Mouse (Mus musculus) left cerebral cortex, postnatal 10 days (tissue): ENCODE measurements around the gene Ric3. TPM values are rescaled to one million over a fixed set of nuclear protein-coding genes. Genes with fewer than 3 reads are reported as not detected.
"Not testable (repeated sequence)": the region's sequence is repeated elsewhere in the genome, so short reads cannot be mapped to it uniquely, and the experiment has no call there.

Source experiments
- DNase-seq, 2 experiments: peaks; one replicate each; pipeline ENCODE4 v3.0.0; 2021 to 2022; ENCODE audit warnings: low spot score in 2 of 2, mixed read lengths in 1 of 2; ENCODE audit errors: extremely low spot score in 1 of 2
- intact Hi-C: fragments of 180-260 bp; cut with DNase I; formaldehyde crosslinking; loops from one replicate; pipeline ENCODE4 v1.15.1; 2025
- total RNA-seq, 2 experiments: library from RNA; stranded (reverse); gene quantifications; 2 replicates each; pipeline ENCODE4 v1.2.3; 2021

Ric3 gene
- 10 to 100 TPM; 50.0 to 53.7 TPM for total RNA-seq

DNA sequence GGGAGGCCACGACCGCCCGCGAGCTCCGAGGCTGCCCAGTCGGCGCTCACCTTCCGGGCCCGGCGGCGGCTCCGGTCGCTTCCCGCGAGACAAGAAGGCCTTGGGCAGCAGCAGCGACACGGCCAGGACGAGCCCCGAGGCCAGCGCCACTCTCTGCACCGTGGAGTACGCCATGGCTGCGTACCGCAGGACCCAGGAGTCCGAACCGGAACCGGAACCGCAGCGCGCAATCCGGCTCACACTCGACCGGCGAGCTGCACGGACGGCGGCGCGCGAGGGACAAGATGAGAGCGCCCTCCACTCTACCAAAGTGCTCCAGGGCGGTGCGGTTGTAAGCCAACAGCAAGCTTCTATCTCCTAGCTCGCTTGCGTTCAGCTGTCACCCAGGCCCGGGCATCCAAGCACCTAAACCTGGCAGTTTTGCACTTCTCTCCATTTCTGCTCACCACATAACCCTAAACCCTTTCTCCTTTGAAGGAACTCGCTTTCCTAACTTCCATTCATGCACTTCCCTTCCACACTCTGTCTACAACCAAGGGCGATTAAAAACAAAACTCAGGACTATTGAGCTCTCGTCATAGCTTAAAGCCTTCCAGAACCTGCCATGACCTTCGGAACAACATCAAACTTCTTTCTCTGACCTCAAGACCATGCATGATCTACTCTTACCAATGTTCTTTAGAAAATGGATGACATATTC is at the start of gene Ric3:
Ric3 (minus strand) TSS at position 219 of the 700 bp plus-strand sequence.
- peak; percentile 79 to 86 for DNase-seq
- intact Hi-C loops: no loop called here

DNA sequence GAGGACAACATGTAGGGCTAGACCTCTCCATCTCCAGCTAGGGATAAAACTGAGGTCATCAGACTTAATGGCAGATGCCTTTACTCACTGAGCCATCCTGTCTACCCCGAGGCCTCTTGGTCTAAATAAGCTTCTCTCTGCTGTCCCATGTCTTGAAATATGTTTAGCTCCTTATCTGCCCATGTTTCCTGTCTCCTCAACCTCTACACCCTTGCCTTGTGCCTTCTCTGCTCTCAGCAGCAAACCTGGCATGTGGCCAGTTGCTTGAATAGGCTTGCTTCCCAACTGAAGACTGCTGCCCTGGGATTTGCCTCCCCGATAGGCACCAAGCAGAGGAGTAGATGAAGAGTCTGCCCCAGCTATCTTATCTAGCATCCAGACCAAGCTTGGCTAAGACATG is 48.4 kb upstream of the Ric3 start:
- intact Hi-C loops: no loop called here
- DNase-seq: peak in 1 of 2 experiments; percentile 32

DNA sequence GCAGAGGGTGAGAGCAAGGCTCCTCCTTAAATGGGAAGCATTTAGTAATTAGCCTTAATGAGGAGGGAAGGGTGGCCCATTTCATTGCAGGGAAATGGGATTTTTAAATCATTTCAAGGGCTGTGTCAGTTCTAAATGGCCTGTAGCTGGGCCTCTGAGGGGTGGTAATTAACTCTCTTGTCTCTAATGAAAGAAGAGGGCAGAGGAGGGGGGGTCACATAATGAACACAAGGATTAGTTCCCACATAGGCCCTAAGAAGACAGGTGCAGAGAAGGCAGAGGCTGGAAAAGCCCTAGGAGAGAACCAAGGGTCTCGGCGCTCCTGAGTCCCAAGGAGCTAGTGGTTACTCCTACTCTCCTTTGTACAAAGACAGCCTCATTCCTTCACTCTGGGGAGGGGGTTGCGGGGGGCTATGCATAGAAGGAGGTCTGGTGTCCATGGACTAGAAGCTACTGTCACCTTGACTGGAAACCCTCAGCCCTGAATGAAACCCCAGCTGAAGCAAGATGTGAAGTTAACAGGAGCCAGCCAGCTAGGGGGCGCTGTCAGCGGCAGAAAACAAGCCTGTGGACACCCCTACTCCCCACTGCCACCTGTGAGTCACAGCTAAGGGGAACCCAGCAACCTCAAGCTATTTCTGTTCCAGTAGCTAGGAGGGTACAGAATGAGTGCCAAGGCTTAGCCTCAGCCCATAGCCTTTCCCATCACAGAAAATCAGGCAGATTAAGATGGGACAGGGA is 47.0 kb upstream of the Ric3 start:
- peak in 1 of 2 experiments; percentile 26 for DNase-seq
- intact Hi-C loops: no loop called here

DNA sequence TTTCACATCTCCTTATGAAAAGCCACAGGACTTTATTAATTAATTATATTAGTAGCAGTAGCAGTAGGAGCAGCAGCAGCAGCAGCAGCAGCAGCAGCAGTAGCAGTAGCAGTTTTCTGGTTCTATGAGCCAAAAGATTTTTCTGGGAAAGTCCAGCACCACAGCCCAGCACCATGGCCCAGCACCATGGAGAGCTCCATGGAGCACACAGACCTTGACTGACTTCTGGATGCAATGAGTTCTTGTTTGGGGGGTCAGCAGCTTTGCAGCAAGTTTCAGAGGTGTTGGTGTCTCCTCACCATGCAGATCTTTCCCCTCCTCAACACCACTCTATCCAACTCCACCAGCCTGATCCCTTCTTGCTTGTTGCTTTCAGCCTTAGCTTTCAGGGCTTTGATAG is 46.3 kb upstream of the Ric3 start:
- peak in 1 of 2 experiments; percentile 23 for DNase-seq
- intact Hi-C loops: no loop called here

DNA sequence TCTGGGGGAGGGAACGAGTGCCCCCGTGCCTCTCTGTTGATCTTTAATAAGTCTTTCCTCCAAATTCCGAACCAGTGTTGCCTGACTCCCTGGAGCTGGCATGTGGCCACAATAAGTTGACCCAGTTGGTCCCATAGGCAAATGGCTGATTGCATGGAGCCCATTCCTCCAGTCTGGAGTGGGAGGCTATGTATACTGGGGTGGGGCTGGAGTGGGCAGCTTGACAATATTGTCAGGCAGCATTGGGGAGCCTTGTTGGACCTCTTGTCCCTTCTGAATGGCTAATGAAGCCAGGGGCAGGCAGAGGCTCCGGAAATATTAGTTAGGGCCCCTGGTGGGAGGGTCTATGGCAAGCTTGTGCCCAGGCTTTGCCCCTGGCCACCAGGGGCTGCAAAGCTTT is 32.8 kb upstream of the Ric3 start:
- no peak for DNase-seq
- intact Hi-C loops: no loop called here

DNA sequence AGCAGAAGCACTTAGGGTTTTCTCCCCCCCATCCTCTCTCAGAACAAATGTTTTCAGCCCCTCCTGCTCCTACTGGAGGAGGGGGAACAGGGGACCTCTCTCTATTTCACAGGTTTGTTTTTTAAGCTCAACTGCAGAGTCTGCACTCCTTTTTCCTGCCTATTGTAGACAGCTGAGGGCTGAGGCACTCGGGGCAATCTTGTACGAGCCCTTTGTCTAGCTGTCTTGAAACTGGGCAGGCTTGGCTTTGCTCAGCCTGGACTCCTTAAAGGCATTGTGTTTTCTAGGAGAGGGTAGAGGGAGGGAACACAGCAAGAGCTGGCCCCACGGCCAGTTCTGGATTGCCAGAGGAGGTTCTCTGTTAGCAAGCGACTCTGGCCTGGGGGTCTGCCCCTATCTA is 32.4 kb upstream of the Ric3 start:
- intact Hi-C loops, DNase-seq: not testable (repeated sequence)

DNA sequence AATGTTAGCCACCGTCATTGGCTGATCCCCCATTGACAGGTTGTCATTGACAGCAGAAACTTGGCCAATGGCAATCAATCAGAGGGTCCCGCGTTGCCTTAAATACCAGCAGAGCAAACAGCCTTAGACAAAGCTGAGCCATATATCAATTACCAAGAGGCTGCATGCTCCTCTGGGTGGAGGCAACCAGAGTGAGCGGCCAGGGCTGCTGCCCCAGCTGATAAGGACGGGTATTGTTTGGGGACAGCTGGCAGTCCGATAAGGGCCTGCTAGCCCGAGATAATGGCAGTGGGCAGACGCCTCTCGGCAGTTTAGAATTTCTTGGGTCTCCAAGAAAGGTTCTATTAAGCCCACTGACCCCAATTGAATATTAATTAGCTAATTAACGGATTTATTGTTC is 31.8 kb upstream of the Ric3 start:
- DNase-seq: no peak
- intact Hi-C loops: no loop called here

DNA sequence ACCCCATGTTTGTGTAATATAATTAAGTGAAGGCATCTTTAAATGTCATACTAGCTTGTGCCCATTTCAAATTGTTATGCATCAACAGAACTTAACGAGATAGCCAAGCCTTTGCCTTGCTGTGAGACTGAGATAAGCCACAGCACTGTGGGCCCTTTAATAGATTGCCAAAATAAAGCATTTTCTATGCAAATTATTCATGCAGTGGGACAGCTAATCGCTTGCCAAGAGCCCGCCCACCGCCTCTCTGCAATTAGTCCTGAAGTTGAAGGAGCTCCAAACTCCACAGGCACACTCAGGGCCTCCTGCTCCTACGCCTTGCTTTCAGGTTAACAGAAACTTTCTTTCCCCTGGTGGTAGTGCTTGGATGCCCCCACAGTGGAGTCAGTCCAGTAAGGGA is 27.9 kb upstream of the Ric3 start:
- intact Hi-C loops: no loop called here
- DNase-seq: peak in 1 of 2 experiments; percentile 44

DNA sequence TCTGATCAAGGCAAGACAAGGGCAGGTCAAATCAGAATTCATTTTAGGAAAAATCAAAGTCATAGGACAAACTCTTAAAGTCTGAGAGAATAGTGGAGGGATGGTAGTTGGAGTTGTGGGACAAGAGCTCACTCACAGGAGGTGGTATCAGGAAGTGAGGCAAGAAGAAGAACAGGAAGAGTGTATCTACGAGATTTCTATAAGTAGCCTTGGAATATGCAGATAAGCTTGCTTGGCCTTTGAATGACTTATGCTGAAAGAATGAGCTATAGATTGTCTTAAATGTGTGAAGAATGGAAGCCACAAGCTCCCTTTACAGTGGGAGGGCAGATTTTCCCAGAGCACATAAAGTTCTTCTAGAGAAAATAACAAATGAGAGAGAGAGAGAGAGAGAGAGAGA is 21.8 kb upstream of the Ric3 start:
- intact Hi-C loops: no loop called here
- DNase-seq: no peak

DNA sequence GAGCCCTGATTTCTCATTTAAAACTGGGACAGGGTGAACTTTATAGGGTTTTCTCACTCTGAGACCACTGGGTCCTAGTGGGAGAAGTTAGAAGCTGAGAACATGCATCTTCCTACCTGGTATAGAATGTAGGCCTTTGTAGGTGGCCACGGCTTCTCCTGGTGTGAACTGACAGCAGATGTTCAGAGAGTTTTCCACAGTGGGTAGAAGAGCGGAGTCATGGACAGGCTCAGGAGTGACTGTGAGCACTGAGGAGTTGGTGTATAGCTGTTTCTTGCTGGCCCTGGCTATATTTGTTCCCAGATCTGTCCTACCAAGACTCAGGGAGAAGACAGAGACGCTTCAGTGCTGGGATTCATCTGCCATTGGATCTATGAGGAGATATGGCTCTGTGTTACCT is 18.0 kb upstream of the Ric3 start:
- DNase-seq: no peak
- intact Hi-C loops: no loop called here

DNA sequence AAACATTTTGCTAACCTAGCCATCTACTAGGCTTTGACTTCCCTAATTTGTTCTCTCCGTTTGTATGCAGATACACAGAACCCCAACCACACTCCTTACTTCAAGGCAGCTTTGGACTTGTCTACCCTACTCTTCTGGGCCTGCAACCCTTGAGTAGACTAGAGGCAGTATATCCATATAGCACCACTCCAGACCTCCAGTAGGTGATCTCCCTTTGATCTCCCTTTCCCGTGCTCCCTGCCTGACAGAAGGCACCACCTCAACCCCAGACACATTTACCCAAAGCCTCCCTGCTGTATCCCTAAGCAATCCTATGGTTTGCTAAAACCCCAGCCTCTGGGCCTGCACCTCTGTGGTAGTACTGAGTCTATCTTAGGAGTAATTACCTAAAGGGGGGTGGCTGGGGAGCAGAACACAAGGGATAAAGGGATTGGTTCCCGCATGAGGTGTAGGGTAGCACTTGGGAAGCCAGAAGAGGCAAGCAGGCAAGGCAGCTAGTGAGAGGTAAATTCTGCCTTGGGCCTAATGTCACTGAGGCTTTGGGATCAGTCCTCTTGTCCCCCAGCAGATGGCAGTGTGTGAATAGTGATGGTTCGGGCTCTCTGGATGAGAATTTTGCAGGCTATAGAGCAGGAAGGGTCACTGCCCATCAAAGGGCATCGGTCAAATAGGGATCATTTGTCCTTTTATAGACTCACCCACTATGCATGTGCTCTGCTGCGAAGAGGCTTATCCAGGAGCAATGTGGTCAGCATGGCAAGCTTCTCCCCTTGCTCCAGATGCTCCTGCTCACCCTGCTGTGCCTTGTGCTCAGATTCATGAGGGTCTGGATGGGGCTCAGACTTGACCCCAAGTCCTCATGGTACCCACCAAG is 15.3 kb upstream of the Ric3 start:
- peak; percentile 35 to 40 for DNase-seq
- intact Hi-C loops: loop anchor here (5.0 kb wide), 2 partner anchors 74 to 329 kb away; no protein-coding TSS in a partner anchor

DNA sequence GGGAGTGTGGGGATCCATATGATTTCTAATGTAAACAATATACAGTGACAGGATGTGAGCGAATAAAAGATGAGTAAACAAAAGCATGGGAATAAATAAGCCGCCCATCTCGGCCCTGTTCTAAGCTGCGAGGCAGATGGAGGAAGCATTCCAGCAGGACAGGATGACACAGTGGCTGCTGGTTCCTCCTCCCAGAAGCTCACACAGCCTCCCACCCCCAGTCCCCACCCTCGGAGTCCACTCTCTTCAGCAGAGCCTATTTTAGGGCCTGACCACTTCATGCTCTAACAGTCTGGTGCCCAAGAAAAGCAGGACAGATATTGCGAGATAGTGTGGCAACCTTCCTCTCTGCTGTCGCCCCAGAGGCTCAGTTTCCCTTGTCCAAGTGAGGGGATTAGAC is 14.1 kb upstream of the Ric3 start:
- intact Hi-C loops: loop anchor here (5.0 kb wide), 2 partner anchors 75 to 330 kb away; no protein-coding TSS in a partner anchor

DNA sequence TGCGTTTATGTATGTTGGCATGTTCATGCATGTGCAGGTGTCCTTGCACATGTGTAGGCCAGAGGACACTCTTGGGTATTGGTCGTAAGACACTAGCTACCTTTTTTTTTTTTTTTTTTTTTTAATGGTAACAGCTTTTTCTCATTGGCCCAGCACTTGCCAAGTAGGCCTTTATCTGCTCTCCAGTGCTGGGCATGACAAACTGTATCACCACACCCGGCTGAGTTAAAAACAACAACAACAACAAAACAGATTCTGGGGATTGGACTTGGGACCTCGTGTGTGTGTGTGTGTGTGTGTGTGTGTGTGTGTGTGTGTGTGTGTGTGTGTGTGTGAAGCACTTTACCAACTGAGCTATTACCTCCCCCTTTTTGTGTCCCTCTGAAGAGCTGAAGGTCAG is 13.5 kb upstream of the Ric3 start:
- intact Hi-C loops: loop anchor here (5.0 kb wide), 2 partner anchors 76 to 331 kb away; no protein-coding TSS in a partner anchor
- DNase-seq: no peak

More for the DNA sequence above, 14.1 kb upstream of the Ric3 start:
- DNase-seq: no peak

DNA sequence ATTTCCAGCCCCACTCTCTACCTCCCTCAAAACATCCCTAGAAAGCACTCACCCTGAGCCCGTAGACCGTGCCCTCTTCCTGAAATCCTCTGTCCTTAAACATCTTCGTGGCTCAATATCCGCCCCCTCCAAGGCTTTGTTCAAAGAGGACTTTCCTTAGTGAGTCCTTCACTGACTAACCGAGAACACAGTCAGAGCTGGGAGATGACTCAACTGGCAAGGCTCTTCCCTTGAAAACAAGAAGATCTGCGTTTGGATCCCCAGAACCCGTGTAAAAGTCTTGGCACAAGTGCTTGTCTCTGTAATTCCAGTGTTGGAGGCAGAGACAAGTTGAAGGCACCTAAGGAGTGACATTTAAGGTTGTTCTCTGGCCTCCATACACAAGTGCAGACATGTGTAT is 11.2 kb upstream of the Ric3 start:
- DNase-seq: no peak
- intact Hi-C loops: no loop called here

DNA sequence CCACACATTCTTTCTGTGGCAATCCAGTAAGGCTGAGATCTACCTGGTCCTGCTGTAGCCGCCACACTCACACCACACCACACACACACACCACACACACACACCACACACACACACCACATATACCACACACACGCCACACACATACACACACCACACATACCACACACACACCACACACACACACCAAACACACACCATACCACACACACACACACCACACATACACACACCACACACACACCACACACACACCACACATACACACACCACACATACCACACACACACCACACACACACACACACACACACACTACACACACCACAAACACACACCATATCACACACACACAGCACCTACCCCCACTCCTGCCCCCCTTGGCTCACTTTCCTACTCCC is 8.2 kb upstream of the Ric3 start:
- DNase-seq, intact Hi-C loops: not testable (repeated sequence)

DNA sequence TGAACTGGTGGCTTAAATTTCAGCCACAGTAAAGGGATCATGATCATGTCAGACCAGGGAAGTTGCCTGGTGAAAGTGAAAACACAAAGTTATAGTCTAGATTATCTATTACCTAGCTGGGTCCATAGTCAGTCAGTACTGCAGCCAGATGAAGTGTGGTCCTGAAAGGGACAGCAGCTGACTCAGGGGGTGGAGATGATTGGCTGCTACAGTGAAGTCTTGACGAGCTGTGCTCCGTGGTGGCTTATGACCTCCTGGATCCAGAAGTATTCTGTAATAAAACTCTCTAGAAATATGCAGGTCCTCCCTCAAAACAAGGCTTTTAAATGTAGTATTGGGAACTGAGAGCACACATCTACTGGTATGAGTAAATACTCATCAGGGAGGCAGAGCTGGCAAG is 3.8 kb upstream of the Ric3 start:
- no peak for DNase-seq
- intact Hi-C loops: no loop called here

DNA sequence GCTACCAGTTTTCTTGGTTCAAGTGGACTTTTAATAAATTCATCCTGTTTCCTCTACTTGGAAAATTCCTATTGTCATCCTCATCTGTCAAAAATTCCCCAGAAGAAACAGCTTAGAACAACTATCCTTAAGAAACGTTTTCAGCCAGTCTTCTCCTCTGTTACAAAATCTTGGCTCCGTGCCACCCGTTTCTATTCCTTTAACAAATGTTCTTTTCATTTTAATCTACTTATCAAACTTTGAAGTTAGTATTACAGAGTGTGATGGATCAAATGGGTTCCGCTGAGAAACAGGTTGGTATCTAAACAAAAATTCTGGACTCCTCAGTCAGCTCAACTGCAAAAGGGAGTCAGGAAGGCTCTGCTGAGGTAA is 668 bp upstream of the Ric3 start:
- peak in 1 of 2 experiments; percentile 33 for DNase-seq
- intact Hi-C loops: no loop called here

DNA sequence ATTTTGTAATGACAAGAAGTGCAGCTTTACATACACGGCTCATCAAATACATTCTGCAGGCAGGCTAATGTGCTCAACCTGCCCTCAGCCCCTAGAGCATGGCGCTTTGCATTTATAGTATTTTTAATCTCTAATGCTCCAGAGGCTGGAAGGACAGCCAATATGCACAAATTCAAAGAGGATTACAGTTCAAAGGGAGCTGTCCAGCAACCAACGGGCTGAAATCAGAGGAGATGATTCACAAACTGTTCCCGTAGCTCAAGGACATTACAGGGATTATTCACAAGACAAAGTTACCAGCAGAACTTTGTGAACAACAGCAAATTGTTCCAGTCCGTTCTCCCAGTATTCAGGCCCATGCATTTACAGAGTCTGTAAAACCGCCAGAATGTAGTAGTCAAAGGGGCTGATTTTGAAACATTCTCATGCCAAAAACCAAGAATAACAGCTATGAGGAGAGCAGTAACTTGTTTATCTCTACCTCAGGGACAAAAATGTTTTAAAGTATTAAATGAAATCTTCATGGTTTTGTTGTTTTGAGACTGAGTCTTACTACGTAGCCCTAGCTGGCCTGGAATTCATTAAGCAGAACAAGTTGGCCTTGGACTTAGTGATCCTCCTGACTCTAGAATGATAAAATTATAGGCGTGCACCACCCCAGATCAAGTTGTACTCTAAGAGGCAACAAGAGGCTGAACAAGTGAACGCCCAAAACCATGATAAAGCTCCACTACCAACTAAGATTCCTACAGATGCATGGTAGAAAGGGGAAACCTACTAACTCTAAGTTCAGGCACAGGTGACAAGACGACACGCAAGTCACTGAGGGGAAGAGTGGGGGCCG is 640 bp downstream of the Ric3 start:
- no peak for DNase-seq
- intact Hi-C loops: no loop called here

DNA sequence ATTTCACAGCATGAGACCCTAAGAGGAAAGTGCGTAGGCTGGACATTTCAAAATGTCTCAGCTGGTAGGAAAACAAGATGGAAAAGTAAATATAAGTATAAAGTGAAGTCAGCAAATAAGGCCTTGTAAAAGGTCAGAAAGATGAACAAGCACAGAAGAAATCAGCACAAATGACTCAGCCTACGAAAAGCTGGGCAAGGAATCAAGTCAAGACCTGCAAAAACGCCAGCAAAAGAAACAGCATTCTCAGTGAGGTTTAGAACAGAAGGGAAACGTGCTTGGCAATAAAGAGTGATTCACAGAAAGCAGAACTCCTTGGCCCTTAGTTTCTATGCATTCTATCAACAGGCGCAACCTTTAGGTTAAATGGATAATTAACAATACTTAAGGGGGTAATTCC is 10.8 kb downstream of the Ric3 start:
- DNase-seq: no peak
- intact Hi-C loops: no loop called here
